8 mouse cellular contexts compared by ENCODE assay signal in genomic region chr8:47989211-47989610, GRCm38 (mm10). TPM values are rescaled to one million over a fixed set of nuclear protein-coding genes. Genes with fewer than 3 reads are reported as not detected.
A peak's percentile ranks its signal among the peaks of the same experiment; 100 is the strongest.
DNase-seq lines count a peak whose midpoint lies in the region; ATAC-seq and TF ChIP-seq lines count a peak whose summit lies in the region.

No protein-coding gene starts in this region.

- H3K9ac ChIP-seq in kidney, postnatal 0 days (ENCODE audit: low read depth, low read length), result peak overlapping the region; percentile 98
- peak overlapping the region; percentile 84 for H3K9ac ChIP-seq in intestine, embryonic 14.5 days (ENCODE audit: low read length)

- H3K27ac ChIP-seq in kidney, postnatal 0 days, result peak overlapping the region; percentile 93
- peak overlapping the region; percentile 95 for H3K27ac ChIP-seq in embryonic facial prominence, embryonic 10.5 days (replicated peaks)
- no peak overlapping the region for H3K27ac ChIP-seq in intestine, embryonic 14.5 days (ENCODE audit: low read depth)

- H3K79me2 ChIP-seq in myocyte (ENCODE audit: control insufficient read depth, insufficient read depth), result peaks cover 56% of the 10 kb centered on the region

- H3K27me3 ChIP-seq in kidney, postnatal 0 days (ENCODE audit: insufficient read depth, low read length), result no peaks in the 10 kb centered on the region
- no peaks in the 10 kb centered on the region for H3K27me3 ChIP-seq in embryonic facial prominence, embryonic 10.5 days (replicated peaks; ENCODE audit: low read depth, poor library complexity, severe bottlenecking)
- no peaks in the 10 kb centered on the region for H3K27me3 ChIP-seq in intestine, embryonic 14.5 days (replicated peaks; ENCODE audit: control insufficient read depth, insufficient read depth, low read length)
- no peaks in the 10 kb centered on the region for H3K27me3 ChIP-seq in myocyte (ENCODE audit: control insufficient read depth, insufficient read depth, insufficient read length)

- 13% methylated on average over 8 of the region's 8 CpGs for WGBS in kidney, postnatal 0 days
- 14% methylated on average over 8 of the region's 8 CpGs for WGBS in embryonic facial prominence, embryonic 10.5 days
- WGBS in intestine, embryonic 14.5 days, result 21% methylated on average over 8 of the region's 8 CpGs

- H3K4me1 ChIP-seq in kidney, postnatal 0 days (replicated peaks; ENCODE audit: insufficient read depth, low read length), result peaks cover 25% of the 10 kb centered on the region
- H3K4me1 ChIP-seq in embryonic facial prominence, embryonic 10.5 days, result peaks cover 77% of the 10 kb centered on the region
- H3K4me1 ChIP-seq in intestine, embryonic 14.5 days (replicated peaks; ENCODE audit: control insufficient read depth, insufficient read depth, low read length), result peaks cover 20% of the 10 kb centered on the region

- H3K4me3 ChIP-seq in kidney, postnatal 0 days (replicated peaks; ENCODE audit: low read depth, low read length), result peak overlapping the region; percentile 84
- peak overlapping the region; percentile 69 for H3K4me3 ChIP-seq in embryonic facial prominence, embryonic 10.5 days
- peak overlapping the region; percentile 93 for H3K4me3 ChIP-seq in intestine, embryonic 14.5 days (ENCODE audit: low read depth, low read length)
- peak overlapping the region; percentile 75 for H3K4me3 ChIP-seq in myocyte

- no peaks in the 10 kb centered on the region for H3K36me3 ChIP-seq in kidney, postnatal 0 days (ENCODE audit: insufficient read depth, low read length)
- H3K36me3 ChIP-seq in embryonic facial prominence, embryonic 10.5 days (replicated peaks), result no peaks in the 10 kb centered on the region
- no peaks in the 10 kb centered on the region for H3K36me3 ChIP-seq in intestine, embryonic 14.5 days (ENCODE audit: control insufficient read depth, insufficient read depth, low read length)
- H3K36me3 ChIP-seq in myocyte (ENCODE audit: control insufficient read depth, insufficient read depth), result no peaks in the 10 kb centered on the region

- no peak for DNase-seq in kidney, postnatal 0 days (ENCODE audit: low spot score)
- DNase-seq in kidney, postnatal 25 days, result no peak
- no peak for DNase-seq in embryonic facial prominence, embryonic 10.5 days (ENCODE audit: low spot score)
- no peak for DNase-seq in intestine, embryonic 14.5 days (ENCODE audit: low spot score)
- no peak for DNase-seq in right cerebral cortex, postnatal 36 days (ENCODE audit: low spot score in 2 of 2)
- DNase-seq in layer of hippocampus, postnatal 10 days (ENCODE audit: low spot score in 2 of 2), result no peak
- DNase-seq in kidney, adult 11 months, result no peak

- TF ChIP-seq POLR2A in myocyte (IDR thresholded peaks at IDR 0.05; ENCODE audit: insufficient read length, low read depth), result no peak

- ATAC-seq in kidney, postnatal 0 days (replicated peaks; ENCODE audit: low FRiP score, low read depth), result no peak
- ATAC-seq in intestine, embryonic 14.5 days (replicated peaks; ENCODE audit: low FRiP score, low TSS enrichment, low read depth), result no peak

- H3K4me2 ChIP-seq in kidney, postnatal 0 days (ENCODE audit: low read length), result peak overlapping the region; percentile 66
- H3K4me2 ChIP-seq in intestine, embryonic 14.5 days (ENCODE audit: low read length), result peak overlapping the region; percentile 93
- peak overlapping the region; percentile 81 for H3K4me2 ChIP-seq in myocyte (ENCODE audit: low read depth)

- H3ac ChIP-seq in myocyte (ENCODE audit: control insufficient read depth, insufficient read length), result peak overlapping the region; percentile 85

- H3K9me3 ChIP-seq in kidney, postnatal 0 days (replicated peaks; ENCODE audit: low read length), result no peaks in the 10 kb centered on the region
- no peaks in the 10 kb centered on the region for H3K9me3 ChIP-seq in embryonic facial prominence, embryonic 10.5 days
- no peaks in the 10 kb centered on the region for H3K9me3 ChIP-seq in intestine, embryonic 14.5 days (ENCODE audit: control insufficient read depth, low read length)

- TF ChIP-seq CTCF in kidney, postnatal 0 days (IDR thresholded peaks at IDR 0.05; ENCODE audit: low read depth), result no peak

TF ChIP-seq in myocyte, 11 proteins besides CTCF, POLR2A, EP300 and RAD21:
- TF ChIP-seq REST (IDR thresholded peaks at IDR 0.05; ENCODE audit: insufficient read depth, insufficient read length) (no peak), MYOG (IDR thresholded peaks at IDR 0.05; ENCODE audit: control insufficient read depth in 1 of 3, insufficient read depth in 1 of 3, insufficient read length in 2 of 3, low read depth in 2 of 3) (no peak), POLR2AphosphoS2 (IDR thresholded peaks at IDR 0.05; ENCODE audit: insufficient read length, low read depth) (no peak), TCF3 (IDR thresholded peaks at IDR 0.05; ENCODE audit: insufficient read length, low read depth) (no peak), MYOD1 (IDR thresholded peaks at IDR 0.05; ENCODE audit: control insufficient read depth in 1 of 3, insufficient read length in 2 of 3, low read depth in 2 of 3) (no peak), MAX (IDR thresholded peaks at IDR 0.05; ENCODE audit: low read depth) (no peak), CEBPB (IDR thresholded peaks at IDR 0.05; ENCODE audit: insufficient read depth, poor library complexity, severe bottlenecking) (no peak), USF1 (IDR thresholded peaks at IDR 0.05; ENCODE audit: low read depth) (no peak), TCF12 (IDR thresholded peaks at IDR 0.05; ENCODE audit: insufficient read depth, poor library complexity, severe bottlenecking) (no peak), SRF (IDR thresholded peaks at IDR 0.05; ENCODE audit: control insufficient read depth, insufficient read length, low read depth) (no peak), E2F4 (IDR thresholded peaks at IDR 0.05; ENCODE audit: insufficient read depth) (no peak)
TF ChIP-seq in myocyte: peak in this region for 0.

RNA-seq across cellular contexts. Expression of gene Wwc2, which starts 1.5 kb away (rescaled TPM):
- polyA plus RNA-seq in kidney, postnatal 0 days (2015; fragmentation: Nextera tagmentation; extraction: Ambion mirVana), result 18.3 and 19.5 TPM in 2 replicates
- polyA plus RNA-seq in embryonic facial prominence, embryonic 10.5 days (2016; fragmentation: Nextera tagmentation; extraction: Ambion mirVana), result 10.6 and 11.1 TPM in 2 replicates
- polyA plus RNA-seq in intestine, embryonic 14.5 days (2014; fragmentation: Nextera tagmentation; extraction: Ambion mirVana), result 10.4 and 10.6 TPM in 2 replicates
- 7.7 TPM for polyA plus RNA-seq in myocyte (2012; fragmentation: generic; extraction: Trizol)
- total RNA-seq in layer of hippocampus, postnatal 10 days (2021), result 10 to 100 TPM; 26.6 to 29.1 TPM
